Mouse (Mus musculus): Measurements from ENCODE around the gene Zdhhc7.

GRCm38 (mm10) chr8:120140769-120141168, 39.5 kb upstream of the Zdhhc7 start:
- TF ChIP-seq POLR2A (IDR thresholded peaks at IDR 0.05; ENCODE audit: low read depth, low read length) (no peak), CTCF (IDR thresholded peaks at IDR 0.05; ENCODE audit: extremely low read depth, insufficient read length, insufficient replicate concordance, low read depth, low read length) (no peak)

All from small intestine, adult 2 months (tissue).